Mouse (Mus musculus): ENCODE results near the gene Atrnl1.

Gene Atrnl1

DNA sequence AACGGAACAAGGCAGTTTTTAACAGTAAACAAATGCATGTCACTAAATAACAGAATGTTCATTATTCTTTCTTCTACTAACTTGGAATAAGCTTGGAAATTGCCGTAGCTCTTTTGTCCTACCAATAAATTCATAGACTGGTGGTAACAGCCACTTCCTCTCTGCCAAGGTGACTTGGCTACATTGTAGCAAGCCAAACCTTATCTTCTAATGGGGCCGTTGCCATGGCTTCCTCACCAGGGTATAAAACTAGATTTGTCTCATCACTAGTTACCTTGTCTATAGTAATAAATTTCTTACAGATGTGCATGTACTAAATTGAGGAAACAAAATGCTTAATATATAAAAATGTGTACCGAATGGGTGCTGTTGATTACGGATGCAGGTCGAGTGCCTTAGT is 298.6 kb downstream of the Atrnl1 start:
- in situ Hi-C loops (cut with MboI, MseI): no loop called here

DNA sequence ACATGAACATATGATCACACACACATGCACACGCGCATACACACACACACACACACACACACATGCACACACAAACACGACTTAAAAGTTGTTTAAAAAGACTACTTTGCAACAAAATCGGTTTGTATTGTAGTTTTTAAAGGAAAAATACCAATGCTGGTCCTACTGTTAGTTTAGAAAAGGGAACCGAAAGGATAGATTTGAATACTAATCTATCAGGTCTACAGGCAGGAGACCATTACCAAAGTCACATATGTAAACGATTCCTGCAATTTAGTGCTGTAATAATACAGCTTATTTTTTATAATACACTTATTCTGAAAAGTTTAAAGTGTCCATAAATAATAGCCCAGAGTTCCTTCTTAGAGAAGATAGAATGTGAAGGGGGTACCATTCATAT is 299.8 kb downstream of the Atrnl1 start:
- in situ Hi-C loops (cut with MboI, MseI): no loop called here

DNA sequence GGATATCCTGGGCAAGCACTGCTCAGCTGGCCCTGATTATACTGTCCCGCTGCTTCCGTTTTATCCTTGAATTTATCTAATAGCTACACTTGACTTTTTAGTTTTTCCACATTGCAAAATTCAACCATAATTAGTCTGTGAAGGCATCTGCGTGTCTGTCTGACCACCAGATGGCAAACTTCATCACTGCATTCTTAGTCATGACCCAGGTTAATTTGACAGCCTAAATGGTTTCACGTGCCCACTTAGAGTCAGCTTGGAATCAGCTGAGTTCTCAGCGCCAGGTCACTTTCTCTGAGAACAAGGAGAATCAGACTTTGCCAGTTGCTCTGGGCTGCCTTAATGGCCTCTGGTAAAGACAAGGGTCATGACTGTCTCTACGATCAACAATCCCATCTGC is 305.5 kb downstream of the Atrnl1 start:
- in situ Hi-C loops (cut with MboI, MseI): no loop called here

DNA sequence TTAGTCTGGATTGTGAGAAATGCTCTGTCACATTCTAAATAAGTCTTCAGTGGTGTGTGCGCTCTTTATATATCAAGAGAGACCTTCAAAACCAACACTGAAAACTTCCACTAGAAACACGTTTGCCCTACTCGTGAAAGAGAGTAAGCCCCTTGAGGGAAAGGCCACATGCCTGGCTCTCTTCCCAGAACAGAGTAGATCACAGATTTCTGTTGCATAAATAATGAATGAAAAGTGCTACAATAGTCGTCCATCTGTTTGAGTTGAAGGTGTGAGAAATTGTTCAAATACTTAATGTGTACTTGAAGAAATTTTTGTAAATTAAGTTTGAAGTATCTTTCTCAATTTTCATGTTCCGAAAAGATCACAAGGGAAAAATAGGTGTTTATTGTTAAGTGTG is 312.2 kb downstream of the Atrnl1 start:
- in situ Hi-C loops (cut with MboI, MseI): no loop called here

DNA sequence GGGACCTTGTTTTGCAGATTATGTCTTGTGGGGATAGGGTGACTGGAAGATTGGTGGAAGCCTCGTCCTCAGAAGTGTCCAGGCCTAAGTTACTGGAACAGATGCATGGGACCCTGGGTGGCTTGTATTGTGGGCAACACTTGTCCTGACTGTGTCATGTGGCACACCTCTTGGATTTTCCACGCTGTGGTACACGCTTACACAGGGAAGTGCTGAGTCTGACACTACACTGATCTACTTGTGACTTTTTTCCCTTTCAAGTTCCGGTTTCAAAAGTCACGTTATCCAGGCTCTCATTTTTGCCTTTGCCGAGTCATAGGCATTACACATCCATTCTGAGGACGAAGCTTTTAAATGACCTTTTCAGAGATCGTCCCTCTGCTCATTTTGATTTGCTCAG is 314.0 kb downstream of the Atrnl1 start:
- in situ Hi-C loops (cut with MboI, MseI): no loop called here

DNA sequence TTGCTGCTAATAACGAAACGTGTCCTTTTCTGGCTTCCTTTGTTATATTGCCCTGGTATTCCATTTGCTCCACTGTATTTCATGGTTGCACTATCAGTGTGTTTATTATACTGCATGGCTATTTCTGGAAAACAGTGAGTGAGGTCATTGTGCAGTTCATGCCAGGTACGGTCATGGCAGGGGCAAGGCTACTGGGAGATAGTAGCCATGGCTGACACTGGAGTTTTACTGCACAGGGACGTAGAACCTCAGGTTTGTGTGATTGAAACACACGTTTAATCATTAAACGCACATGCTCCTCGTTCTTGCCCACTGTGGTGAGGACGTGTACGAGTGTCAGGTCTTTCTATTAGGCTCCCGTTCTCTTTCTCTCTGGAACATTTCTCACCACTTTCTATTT is 314.8 kb downstream of the Atrnl1 start:
- in situ Hi-C loops (cut with MboI, MseI): no loop called here

DNA sequence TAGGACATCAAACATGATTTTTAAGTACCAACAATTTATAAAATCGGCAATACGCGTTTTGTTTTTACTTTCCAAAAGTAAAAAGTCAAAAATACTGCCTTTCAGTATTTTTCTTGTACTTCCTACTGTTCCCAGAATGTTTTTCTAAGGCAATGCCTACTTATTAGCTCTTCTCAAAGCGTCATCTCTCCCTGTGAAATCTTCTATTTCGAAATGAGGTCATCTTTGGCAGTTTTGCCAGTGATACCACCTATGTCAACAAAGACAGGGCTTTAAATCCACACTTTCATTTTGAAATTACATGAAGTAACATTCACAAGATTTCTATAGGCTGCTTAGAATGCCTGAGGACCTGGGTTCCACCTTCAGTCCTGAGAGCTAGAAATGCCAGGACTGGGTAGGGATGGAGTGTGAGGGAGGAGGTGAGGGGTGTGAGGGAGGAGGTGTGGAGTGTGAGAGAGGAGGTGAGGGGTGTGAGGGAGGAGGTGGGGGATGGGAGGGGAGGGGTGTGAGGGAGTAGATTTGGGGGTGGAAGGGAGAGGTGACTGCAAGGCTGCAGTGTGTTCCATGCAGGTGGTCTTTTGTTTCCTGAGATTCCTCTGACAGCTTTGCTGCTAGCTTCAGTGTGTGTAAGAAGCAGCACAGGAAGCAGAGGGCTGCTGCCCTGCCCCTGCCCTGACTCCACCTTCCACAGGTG is 315.5 kb downstream of the Atrnl1 start:
- in situ Hi-C loops (cut with MboI, MseI): no loop called here

DNA sequence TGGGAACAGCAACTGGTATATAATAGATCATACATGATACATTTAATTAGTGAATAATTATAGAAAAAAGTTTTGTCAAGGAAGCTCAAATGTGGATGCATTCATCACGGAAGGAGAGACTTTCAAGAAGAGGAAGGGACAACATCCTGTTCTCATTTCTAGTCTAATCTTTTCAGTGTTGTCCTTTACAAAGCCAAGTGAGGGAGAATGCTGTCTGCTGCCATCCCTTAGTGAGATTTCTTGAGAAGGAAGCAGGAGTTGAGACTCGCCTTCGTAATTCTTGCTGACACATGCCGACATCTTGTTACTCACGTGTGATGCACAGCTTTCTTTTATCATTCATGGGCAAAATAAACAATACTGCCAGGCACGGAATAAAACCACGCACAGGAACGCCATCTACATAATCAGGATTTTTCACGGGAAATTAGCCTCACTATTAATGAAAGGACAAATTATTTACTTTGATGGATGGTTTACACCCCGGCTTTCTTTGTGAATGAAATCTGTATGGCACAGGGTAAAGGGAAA is 316.2 kb downstream of the Atrnl1 start:
- in situ Hi-C loops (cut with MboI, MseI): no loop called here

DNA sequence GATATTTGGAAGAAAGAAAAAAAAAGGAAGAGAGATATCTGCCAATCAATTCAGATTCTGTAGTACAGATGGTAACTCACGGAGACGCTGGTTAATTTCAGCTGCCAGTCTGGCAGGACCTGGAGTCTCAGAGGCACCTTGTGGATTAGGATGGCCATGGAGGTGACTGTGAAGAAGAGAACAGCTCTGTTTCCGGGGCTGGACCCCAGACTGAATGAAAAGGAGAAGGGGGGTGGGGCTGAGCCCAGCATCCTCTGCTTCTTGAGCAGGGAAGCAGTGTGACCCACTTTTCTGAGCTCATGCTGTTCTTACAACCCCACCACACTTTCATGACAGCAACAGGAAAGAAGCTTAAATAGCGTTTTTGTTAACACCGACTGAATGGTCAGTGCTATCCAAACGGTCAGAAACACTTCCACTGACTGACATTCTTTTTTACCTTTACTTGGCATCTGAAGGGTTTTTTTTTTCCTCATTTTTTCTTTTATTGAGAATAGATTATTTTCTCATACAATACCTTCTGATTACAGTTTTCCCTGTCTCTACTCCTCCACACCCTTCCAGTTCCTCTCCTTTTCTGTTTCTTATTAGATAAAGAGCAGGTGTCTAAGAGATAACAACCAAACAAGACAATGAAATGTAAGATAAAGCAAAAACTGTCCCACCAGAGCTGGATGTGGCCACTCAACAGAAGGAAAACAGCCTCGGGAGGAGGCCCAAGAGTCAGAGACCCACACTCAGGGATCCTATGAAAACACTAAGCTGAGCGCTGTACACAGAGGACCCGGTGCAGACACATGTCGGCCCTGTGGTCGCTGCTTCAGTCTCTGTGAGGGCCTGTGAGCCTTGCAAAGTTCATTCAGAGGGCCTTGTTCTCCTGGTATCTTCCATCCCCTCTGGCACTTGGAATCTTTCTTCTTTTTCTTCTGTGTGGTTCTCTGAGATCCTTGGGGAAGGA is 317.0 kb downstream of the Atrnl1 start:
- in situ Hi-C loops (cut with MboI, MseI): no loop called here

DNA sequence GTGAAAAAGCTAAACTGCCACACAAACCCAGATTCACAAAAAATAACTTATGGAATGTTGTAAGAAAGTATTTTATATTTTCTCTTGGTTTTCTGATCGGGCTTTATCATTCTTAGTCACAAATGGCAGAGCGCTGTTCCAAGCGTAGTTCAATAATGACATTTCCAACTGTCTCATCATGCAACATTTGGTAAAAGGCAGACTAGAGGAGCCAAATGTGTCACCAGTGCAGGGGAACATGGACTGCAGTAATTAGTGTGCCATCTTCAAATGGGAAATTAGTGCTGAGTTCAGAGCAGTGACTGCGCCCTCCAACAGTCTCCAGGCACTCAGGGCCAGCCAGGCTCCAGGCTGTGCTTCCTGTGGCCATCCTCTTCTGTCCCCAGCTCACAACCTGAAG is 320.8 kb downstream of the Atrnl1 start:
- in situ Hi-C loops (cut with MboI, MseI): no loop called here

DNA sequence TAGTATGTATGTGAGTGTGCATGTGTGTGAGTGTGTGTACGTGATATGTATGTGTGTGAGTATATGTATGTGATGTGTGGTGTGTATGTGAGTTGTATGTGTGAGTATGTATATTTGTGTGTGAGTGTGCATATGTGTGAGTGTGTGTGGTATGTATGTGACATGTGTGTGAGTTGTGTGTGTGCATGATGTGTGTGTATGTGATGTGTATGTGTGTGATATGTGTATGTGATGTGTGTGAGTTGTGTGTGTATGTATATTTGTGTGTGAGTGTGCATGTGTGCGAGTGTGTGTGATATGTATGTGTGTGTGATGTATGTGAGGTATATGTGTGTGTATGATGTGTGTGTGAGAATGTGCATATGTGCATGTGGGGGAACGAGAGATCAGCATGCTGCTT is 326.0 kb downstream of the Atrnl1 start:
- in situ Hi-C loops (cut with MboI, MseI): no loop called here

DNA sequence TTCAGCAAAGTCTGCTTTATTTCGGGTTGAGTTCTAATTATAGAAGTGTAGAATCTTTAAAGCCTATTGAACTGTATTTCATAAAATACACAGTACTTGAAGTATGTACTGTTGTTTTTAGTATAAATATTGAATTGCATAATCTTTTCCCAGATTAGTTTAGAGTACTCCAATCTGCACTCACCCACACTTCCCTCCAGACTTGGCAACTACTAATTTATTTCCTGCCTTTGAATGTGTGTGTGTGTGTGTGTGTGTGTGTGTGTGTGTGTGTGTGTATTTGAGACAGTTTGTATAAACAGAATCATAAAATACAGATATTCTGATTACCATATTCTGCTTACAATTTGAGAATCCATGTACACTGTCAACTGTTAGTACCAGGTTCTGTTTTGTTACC is 328.3 kb downstream of the Atrnl1 start:
- in situ Hi-C loops (cut with MboI, MseI): no loop called here

DNA sequence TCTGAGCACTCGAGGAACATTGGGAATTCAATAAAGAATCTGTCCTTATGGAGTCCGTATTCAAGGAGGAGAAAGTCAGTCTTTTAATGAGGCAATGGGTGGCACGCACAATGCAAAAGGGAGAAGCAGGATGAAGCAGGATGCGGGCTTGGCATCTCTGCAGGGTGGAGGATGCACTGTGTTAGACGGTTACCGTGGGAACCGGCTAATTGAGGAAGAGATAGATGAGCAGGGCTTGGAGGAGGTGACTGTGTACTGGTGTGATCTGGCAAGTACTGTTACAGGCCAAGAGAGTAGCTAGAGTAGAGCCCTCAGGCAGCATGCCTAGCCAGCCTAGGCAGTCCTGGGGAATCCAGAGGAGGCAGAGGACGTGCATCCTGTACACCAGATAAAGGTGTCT is 330.7 kb downstream of the Atrnl1 start:
- in situ Hi-C loops (cut with MboI, MseI): no loop called here

DNA sequence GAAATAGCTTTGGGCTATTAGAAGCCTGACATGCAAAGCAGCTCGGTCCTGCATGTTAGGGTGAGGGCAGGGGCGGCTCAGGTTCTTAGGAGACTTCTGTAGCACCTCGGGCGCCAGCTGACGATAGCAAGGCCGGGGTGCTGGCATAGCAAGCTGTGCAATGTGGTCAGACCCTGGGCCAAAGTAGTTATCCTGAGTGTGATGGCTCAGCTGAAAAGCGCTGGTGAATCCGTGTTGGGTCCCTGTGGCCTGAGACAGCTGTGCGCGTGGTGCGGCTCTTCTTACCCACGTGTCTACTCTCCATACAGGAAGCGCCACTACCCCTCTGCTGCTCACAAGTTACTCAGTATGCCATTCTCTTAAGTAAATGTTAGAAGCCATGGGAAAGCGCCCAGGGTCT is 331.4 kb downstream of the Atrnl1 start:
- in situ Hi-C loops (cut with MboI, MseI): no loop called here

DNA sequence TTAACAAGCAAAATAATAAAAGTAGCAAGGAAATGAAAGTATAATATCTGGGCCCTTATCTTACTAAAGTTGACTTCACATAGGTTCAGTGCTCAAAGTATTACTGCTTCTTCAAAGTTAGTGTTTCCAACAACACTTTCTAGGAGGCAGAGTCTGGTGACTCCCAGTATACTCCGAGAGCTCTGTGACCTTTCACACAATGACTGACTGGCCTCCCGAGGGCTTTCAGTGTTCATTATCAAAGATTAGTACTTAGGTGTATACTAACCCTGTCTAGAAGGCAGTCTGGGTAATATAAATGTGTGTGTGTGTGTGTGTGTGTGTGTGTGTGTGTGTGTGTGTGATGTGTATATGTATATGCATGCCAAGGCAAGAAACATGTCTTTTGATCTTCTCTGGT is 332.5 kb downstream of the Atrnl1 start:
- in situ Hi-C loops (cut with MboI, MseI): no loop called here

DNA sequence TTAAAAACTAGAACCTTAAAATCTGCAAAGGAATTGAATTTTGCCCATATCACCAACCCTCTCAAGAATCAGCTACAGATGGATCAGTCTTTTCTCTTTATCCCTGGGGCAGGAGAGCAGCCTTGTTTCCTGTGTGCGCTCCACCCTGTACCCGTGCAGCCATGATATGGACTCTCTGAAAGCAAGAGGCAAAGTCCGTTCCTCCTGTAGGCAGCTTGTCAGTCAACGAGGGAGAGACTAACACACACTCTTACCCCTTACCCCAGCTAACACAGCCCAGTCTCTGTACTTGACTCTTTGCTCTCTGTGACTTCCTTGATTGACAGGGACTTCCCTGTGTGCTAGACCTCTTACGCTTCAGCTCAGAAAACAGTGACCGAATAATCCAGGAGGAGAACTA is 333.8 kb downstream of the Atrnl1 start:
- in situ Hi-C loops (cut with MboI, MseI): no loop called here

DNA sequence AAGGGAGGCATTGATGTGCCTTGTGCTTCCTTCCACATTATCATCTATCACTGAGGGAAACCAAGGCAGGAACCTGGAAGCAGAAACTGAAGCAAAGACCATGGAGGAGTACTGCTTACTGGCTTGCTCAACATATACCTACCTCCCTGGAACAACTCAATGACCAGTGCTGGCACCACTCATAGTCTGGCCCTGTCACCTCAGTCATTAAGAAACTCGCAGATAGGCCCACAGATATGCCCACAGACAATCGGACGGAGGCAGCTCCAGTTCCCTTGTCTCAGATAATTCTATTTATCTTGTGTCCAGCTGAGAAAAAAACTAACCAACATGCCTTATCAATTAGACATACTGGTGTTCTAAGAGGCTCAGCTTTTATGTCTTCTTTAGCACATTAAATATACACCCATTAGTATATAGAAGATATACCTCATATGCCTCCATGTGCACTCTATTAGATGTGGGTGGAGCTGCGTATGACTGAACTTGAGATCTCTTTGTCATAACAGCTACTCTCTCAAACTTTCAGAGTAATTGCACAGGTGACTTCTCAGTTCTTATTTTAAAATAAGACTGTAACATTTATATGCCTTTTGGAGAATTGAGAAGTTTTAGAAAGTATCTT is 334.9 kb downstream of the Atrnl1 start:
- in situ Hi-C loops (cut with MboI, MseI): no loop called here

DNA sequence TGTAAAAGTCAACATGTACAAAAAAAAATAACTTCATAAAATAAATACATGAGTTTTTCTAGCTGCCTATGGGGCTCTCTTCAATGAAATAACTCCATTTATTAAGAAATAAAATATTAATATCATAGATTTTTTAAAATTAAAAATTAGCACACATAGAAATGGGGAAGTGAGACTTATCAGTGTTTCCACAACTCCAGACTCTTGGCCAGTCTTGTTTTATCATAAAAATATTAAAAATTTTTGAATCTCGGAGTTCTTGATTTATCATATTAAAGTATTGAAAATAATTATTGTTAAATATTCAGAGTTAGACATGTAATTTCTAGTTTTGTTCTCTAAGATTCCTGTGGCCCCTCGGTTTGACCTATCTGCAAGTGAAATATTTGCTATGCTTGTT is 337.7 kb downstream of the Atrnl1 start:
- in situ Hi-C loops (cut with MboI, MseI): no loop called here

DNA sequence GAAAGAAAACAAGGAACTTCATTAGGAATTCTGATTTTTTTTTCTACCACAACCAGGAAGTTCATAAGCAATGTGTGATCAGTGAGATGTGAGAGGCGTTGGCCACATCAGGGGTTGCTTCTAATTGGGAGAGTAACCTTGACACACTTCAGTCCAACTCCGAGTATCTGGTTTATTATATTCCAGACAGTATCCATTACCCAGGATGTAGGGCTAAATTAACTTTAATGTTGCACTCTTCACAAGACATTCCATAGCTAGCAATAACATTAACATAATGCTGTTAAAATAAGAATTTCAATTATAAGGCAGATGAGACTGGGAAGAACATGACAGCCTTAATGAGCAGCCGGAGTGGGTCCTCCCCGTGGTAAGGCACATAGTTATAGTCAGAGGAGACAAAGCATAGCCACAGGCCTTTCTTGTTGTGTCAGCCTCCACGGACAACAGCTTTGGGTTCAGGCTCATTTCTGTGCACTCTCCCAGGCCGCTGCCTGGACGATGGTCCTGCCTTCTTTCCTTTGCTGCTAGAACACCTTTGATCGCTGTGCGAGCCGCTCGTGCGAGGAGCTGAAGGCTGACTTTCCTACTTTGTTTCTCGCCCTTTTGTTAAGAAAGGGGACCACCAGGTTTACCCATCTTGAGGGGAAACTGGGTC is 338.6 kb downstream of the Atrnl1 start:
- in situ Hi-C loops (cut with MboI, MseI): no loop called here

DNA sequence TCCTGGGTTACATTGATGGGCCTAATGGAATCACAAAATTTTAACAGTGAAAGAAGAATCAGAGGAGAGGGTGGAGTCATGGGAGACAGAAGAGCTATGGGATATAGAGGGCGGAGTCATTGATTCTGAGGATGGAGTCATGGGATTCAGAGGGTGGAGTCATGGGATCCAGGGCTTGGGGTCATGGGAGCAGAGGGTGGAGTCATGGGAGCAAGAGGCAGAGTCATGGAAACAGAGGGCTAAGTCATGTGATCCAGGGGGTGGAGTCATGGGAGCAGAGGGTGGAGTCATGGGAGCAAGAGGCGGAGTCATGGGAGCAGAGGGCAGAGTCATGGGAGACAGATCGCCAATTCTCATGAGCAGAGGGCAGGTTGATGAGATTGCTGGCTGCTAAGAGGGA is 343.3 kb downstream of the Atrnl1 start:
- in situ Hi-C loops (cut with MboI, MseI): no loop called here

DNA sequence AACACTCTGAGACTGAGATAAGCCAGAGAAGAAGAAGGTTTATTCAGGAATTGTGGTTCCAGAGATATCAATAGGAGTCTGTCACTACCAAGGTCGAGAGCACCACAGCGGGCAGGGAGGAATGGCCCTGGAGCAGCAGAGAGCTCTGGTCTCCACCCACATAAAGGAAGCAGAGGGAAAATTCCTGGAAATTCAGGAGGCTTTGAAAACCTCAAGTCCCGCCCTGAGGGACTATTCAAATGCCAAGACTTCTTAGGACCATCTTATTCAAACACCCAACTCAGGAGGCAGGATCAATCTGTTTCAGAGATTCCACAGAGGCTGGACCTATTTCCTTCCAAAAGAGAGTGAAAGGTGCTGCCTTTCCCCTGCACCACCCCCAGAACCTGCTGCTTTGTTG is 345.6 kb downstream of the Atrnl1 start:
- in situ Hi-C loops (cut with MboI, MseI): no loop called here

DNA sequence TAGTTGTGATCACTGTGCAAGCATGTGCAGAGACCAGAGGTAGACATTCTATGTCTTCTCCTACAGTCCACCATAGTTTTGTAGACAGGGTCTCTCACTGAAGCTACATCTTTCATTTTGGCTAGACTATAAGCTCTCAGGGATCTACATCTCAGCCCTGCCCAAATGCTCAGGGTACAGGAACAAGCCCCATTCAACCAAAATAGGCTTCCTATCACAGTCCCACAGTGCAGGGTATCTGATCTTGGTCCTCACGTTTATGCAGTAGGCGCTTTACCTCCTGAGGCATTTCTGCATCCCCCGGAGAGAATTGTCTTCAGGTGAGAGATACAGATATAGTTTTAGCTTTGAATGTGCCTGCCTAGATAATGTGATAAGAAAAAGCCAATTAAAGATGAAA is 346.5 kb downstream of the Atrnl1 start:
- in situ Hi-C loops (cut with MboI, MseI): no loop called here

Data from T-helper 17 cell (primary cell).